Mouse (Mus musculus) urinary bladder, postnatal 14 days (tissue): ENCODE measurements at regions not wholly inside any gene's neighbourhood (a gene's known extent, or its start where the extent isn't known, plus 50 kb on each side); places are given as distances from the start of the nearest gene placed in this dataset.
A peak's percentile ranks its signal among the peaks of the same experiment; 100 is the strongest.

Source experiments
- DNase-seq: peaks from one replicate; pipeline ENCODE4 v3.0.0; 2021; ENCODE audit warnings: low spot score

GRCm38 (mm10) chr2:92752156-92752555 is 152.6 kb downstream of the Chst1 start:
- no peak for DNase-seq

GRCm38 (mm10) chr2:92752794-92753193 is 153.3 kb downstream of the Chst1 start:
- DNase-seq, result no peak

- DNase-seq, result no peak
Measured at GRCm38 (mm10) chr2:92754505-92755280, 155.2 kb downstream of the Chst1 start.

- no peak for DNase-seq
Measured at GRCm38 (mm10) chr2:92756491-92756890, 157.0 kb downstream of the Chst1 start.

- DNase-seq, result peak; percentile 1
Measured at GRCm38 (mm10) chr2:92758775-92759174, 156.1 kb upstream of the Syt13 start.

- no peak for DNase-seq
Measured at GRCm38 (mm10) chr2:92763881-92764635, 150.8 kb upstream of the Syt13 start.

DNA sequence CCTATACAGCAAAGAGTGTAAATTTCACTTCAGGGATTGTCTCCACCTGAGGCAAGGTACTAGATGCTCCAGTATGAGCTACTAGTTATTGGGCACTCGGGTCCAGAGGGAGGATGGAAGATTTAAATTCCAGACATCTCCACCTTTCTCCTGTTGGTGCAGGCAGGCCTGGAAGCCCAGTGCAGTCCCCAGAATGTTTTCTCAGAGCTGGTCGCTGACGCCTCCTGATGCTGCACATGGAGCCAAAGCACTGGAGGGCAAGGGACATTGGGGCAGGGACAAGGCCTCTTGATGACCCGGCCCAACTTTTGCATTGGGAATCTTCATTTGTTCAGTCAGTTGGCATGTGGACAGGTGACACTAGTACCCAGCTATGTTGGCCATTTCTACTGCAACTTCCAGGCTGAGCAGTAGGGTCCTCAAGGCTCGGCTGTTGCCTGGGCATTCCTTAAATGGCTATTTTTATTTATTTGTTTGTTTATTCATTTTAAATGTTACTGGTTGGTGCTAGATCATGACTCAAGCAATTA is 147.4 kb upstream of the Syt13 start:
- no peak for DNase-seq

- no peak for DNase-seq
Measured at GRCm38 (mm10) chr2:92768088-92768487, 146.8 kb upstream of the Syt13 start.

- no peak for DNase-seq
Measured at GRCm38 (mm10) chr2:92769061-92769460, 145.8 kb upstream of the Syt13 start.

- no peak for DNase-seq
Measured at GRCm38 (mm10) chr2:92770098-92770497, 144.8 kb upstream of the Syt13 start.

GRCm38 (mm10) chr2:92772623-92773022 is 142.3 kb upstream of the Syt13 start:
- no peak for DNase-seq

DNA sequence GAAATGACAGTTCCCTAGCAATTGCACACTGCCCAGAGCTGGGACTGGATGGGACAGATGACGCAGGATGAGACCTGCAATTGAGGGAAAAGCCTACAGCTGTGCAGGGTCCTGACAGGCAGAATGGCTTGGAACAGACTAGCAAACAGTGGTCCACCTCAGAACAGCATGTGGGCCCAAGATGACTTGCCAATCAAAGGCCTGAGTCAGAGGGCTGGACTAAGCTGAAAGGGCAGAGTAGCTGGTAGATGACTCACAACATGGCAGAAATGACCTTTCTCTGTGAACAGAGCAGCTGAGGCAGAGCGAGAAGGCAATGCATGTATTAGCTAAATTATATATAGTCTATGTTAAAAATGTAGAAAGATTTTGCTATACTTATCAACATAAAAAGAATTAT is 138.4 kb upstream of the Syt13 start:
- DNase-seq, result no peak

- DNase-seq, result no peak
Measured at GRCm38 (mm10) chr2:92779101-92779500, 135.8 kb upstream of the Syt13 start.

GRCm38 (mm10) chr2:92780021-92780420 is 134.9 kb upstream of the Syt13 start:
- no peak for DNase-seq

GRCm38 (mm10) chr2:92781451-92781850 is 133.4 kb upstream of the Syt13 start:
- no peak for DNase-seq

GRCm38 (mm10) chr2:92782621-92783020 is 132.3 kb upstream of the Syt13 start:
- no peak for DNase-seq

DNA sequence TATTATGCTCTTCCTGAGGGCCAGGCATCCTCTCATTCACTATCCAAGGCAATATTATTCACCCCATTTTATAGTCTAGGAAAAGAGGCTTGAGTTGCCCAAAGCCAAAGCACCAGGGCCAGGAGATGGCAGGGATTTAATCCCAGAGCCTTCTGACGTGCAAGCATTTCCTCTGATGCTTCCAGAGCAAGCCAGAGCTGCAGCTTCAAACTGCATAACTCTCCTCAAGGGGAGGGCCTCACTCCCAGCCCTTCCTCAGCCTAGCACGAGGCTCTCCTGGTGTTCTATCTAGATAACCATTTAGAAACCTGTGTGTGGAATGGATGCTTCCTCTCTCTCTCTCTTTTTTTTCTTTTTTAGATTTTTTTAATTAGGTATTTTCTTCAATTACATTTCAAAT is 130.0 kb upstream of the Syt13 start:
- no peak for DNase-seq

DNA sequence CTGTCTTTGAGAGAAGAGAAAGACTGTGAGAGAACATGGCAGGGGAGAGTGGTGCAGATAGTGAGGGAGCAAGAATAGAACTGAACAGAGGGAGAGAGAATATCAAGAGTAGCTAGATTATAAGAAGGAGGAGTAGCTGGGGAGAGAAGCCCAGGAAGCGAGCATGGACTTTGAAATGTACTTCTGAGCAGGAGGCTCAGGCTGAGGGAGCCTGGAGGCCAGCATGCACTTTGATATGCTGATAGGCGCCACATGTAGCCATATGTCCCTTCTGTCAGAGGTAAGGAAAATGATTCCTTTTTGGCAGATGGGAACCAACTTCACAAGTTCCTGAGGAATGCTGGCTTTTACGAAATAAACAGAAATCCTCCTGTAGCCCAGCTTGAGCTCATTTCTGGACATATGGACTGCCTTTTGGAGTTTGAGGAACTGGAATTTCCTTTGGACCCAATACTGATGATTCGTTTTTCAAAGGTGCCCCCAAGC is 126.9 kb upstream of the Syt13 start:
- no peak for DNase-seq

- no peak for DNase-seq
Measured at GRCm38 (mm10) chr2:92788875-92789274, 126.0 kb upstream of the Syt13 start.

DNA sequence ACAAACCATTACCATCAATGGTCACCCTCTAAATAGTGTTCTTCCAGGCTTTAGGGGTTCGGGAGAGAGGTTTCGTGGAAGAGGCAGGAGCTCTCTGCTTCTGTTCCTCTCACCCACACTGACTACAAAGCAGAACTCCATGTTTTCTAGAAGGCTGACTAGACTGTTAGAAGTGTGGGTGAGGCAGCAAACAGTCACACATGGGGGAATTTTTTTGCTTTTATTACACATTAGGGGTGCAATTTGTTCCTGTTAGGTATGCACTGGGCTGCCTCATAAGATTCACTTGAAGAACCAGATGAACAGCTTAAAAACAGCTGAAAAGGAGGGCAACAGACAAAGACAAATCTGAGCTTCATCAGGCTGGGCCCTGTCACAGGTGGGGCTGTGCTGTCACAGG is 124.5 kb upstream of the Syt13 start:
- no peak for DNase-seq

- DNase-seq, result no peak
Measured at GRCm38 (mm10) chr2:92799770-92800169, 115.1 kb upstream of the Syt13 start.

DNA sequence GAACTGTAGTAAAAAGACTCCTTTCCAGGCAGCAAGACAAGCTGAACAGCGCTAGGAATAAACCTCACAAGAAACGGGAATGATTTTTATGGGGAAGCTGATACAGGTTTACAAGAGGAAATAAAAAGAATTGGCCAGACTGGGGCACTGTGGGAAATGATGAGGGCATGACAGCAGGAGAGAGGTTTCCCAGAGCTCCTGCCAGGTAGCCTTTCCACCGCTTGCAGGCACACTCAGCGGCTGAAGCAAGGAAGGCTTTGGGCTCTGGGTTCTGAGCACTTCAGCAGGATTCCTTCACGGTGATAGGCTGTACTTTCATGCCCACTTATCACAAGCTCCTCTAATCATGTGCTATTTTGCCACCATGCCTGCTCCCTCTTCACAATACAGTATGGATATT is 114.2 kb upstream of the Syt13 start:
- no peak for DNase-seq

DNA sequence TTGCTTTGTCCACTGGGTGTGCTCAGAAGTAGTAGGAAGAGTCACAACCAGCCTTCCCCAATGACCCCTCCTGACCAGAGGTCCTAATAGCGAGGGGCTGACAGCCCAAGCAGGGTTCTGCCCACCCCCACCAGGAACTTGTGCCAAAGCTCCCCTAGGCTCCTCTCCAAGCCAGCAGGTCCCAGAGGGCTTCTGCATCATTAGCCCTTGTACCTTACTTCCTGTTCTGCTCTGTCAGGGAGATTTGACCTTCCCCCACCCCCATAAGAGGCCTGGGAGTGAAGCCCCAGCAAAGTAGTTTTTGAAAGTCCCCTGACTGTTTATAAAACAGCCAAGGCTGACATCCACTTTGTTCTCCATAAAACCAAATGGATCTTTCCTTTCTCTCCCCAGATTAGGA is 110.0 kb upstream of the Syt13 start:
- no peak for DNase-seq
